Mouse (Mus musculus) liver, embryonic 14.5 days (tissue): ENCODE results near the gene Ebna1bp2. TPM values are rescaled to one million over a fixed set of nuclear protein-coding genes. Genes with fewer than 3 reads are reported as not detected.

Source experiments
- ATAC-seq: fragments of 200-750 bp; cut with Nextera tagmentation; 2 replicates; pipeline ENCODE4 v1.8.0; 2017; ENCODE audit warnings: moderate number of reproducible peaks, mild to moderate bottlenecking, moderate library complexity; ENCODE audit not compliant: insufficient read depth
- DNase-seq, 3 experiments: peaks; one replicate each; pipeline ENCODE4 v3.0.0-alpha.2; 2012 to 2013; ENCODE audit warnings: low read depth in 3 of 3, low spot score in 3 of 3
- H3K27ac ChIP-seq: fragments of 300-500 bp; sonication (generic); 2 replicates; pipeline ENCODE4 v1.5.1; 2014; ENCODE audit warnings: moderate library complexity, mild to moderate bottlenecking, control low read depth, inconsistent platforms
- H3K27me3 ChIP-seq: fragments of 300-500 bp; sonication (generic); 2 replicates; pipeline ENCODE4 v1.6.1; 2014; ENCODE audit warnings: mild to moderate bottlenecking, low read length, moderate library complexity; ENCODE audit not compliant: control insufficient read depth, insufficient read depth
- H3K36me3 ChIP-seq: fragments of 300-500 bp; sonication (generic); replicated peaks from 2 replicates; pipeline ENCODE4 v1.6.1; 2014; ENCODE audit warnings: low read depth; ENCODE audit not compliant: control insufficient read depth, insufficient read depth
- H3K4me1 ChIP-seq, 2 experiments: fragments of 200-500 bp in 1 of 2; fragments of 300-500 bp in 1 of 2; sonication (generic) in 1 of 2; replicated peaks; 2 replicates each; pipeline ENCODE4 v1.6.1; 2012 to 2014; ENCODE audit warnings: antibody characterized with exemption in 1 of 2, inconsistent platforms in 1 of 2, low read length in 1 of 2; ENCODE audit not compliant: control insufficient read depth in 2 of 2, insufficient read depth in 2 of 2
- H3K4me2 ChIP-seq: fragments of 300-500 bp; sonication (generic); 2 replicates; pipeline ENCODE4 v1.6.1; 2014; ENCODE audit warnings: low read depth, mild to moderate bottlenecking, control low read depth, moderate library complexity
- H3K4me3 ChIP-seq, 2 experiments: fragments of 200-500 bp in 1 of 2; fragments of 300-500 bp in 1 of 2; sonication (generic) in 1 of 2; 2 replicates each; pipeline ENCODE4 v1.5.1; 2012 to 2014; ENCODE audit warnings: low read depth in 2 of 2, low read length in 2 of 2, mild to moderate bottlenecking in 2 of 2, control low read depth in 1 of 2, inconsistent platforms in 1 of 2, moderate library complexity in 1 of 2; ENCODE audit not compliant: insufficient read depth in 1 of 2
- H3K9ac ChIP-seq: fragments of 300-500 bp; sonication (generic); replicated peaks from 2 replicates; pipeline ENCODE4 v1.6.1; 2014; ENCODE audit warnings: mild to moderate bottlenecking, control low read depth, moderate library complexity
- H3K9me3 ChIP-seq: fragments of 300-500 bp; sonication (generic); 2 replicates; pipeline ENCODE4 v1.6.1; 2016; ENCODE audit warnings: low read length, mixed read lengths; ENCODE audit not compliant: control insufficient read depth
- CTCF ChIP-seq: IDR thresholded peaks from 2 replicates; pipeline ENCODE4 v1.5.1; 2016; ENCODE audit warnings: antibody characterized with exemption, low read depth, control low read depth
- EP300 ChIP-seq: IDR thresholded peaks from 2 replicates; pipeline ENCODE4 v1.6.1; 2016; ENCODE audit warnings: antibody characterized with exemption, low read depth
- WGBS: fragments of 180-500 bp; shearing (Covaris S2); extraction: QIAGEN DNeasy Blood & Tissue Kit; methylation state at CpG from one replicate; pipeline ENCODE4 v1.1.7; 2014; ENCODE audit not compliant: insufficient replicate concordance; 5-methylcytosine and 5-hydroxymethylcytosine counted together
- polyA plus RNA-seq, 2 experiments: library from polyadenylated mRNA; depleted of rRNA in 1 of 2; stranded (reverse) in 1 of 2; unstranded in 1 of 2; fragments of >200 nt; fragmentation: Nextera tagmentation in 1 of 2; extraction: Ambion mirVana in 1 of 2; gene quantifications; 2 replicates each; pipeline versions ENCODE4 v1.2.1 to v1.2.3; 2012 to 2014

Gene Ebna1bp2
- polyA plus RNA-seq, 2 experiments: 60.2 to 92.2 TPM

DNA sequence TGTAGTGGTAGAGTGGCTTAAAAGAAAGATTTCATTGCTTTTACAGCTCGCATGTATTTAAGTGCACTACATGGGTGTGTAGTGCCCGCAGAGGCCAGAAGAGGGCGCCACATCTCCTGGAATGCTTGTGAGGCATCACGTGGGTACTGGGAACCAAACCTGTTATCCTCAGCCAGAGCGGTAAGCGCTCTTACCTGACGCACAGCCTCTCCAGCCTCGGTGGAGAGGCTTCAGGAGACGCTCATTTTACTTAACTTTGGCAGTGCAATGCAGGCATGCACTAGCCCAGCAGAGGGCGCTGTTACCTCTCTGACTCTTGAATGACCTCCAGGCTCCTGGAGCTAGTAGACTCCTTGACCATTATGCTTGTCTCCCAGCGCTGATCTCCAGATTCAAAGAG, 8.0 kb upstream of the Ebna1bp2 start:
- H3K4me2 ChIP-seq: no peak overlapping the region
- no peak overlapping the region for H3K9ac ChIP-seq
- DNase-seq: peak in 2 of 3 experiments; percentile 20 to 30
- no peaks in the 10 kb centered on the region for H3K27me3 ChIP-seq
- H3K36me3 ChIP-seq: no peaks in the 10 kb centered on the region
- H3K27ac ChIP-seq: no peak overlapping the region
- TF ChIP-seq EP300: no peak
- TF ChIP-seq CTCF: peak; percentile 80
- no peaks in the 10 kb centered on the region for H3K9me3 ChIP-seq
- ATAC-seq: no peak
- H3K4me3 ChIP-seq: no peak overlapping the region
- 0 out of 4 replicates have a peak, but pooled peaks cover 0 to 2% of the 10 kb centered on the region in 2 experiments for H3K4me1 ChIP-seq
- WGBS: 17% methylated on average over 11 of the region's 11 CpGs

GRCm38 (mm10) chr4:118615412-118615811, 5.2 kb upstream of the Ebna1bp2 start:
- Histone ChIP-seq H3K27ac (no peak overlapping the region), H3K9me3 (no peaks in the 10 kb centered on the region), H3K9ac (no peak overlapping the region), H3K36me3 (no peaks in the 10 kb centered on the region), H3K4me3 (no peak overlapping the region), H3K27me3 (no peaks in the 10 kb centered on the region), H3K4me1 (peaks cover 2% of the 10 kb centered on the region in 2 experiments; a peak in 1 of 4 replicates), H3K4me2 (no peak overlapping the region)
- TF ChIP-seq EP300 (no peak), CTCF (no peak)
- ATAC-seq (no peak), DNase-seq (no peak)
- WGBS: 73% methylated on average over 11 of the region's 11 CpGs

- Histone ChIP-seq H3K4me2 (peak overlapping the region; percentile 84), H3K36me3 (peaks cover 18% of the 10 kb centered on the region), H3K9ac (peak overlapping the region; percentile 74), H3K27me3 (no peaks in the 10 kb centered on the region), H3K27ac (no peak overlapping the region), H3K9me3 (no peaks in the 10 kb centered on the region), H3K4me3 (peak overlapping the region; percentile 73 to 78), H3K4me1 (peaks cover 7 to 12% of the 10 kb centered on the region in 2 experiments; a peak in 3 of 4 replicates)
- under 1% methylated on average over 23 of the region's 23 CpGs for WGBS
- DNase-seq (no peak), ATAC-seq (peak; percentile 27)
- no peak for TF ChIP-seq EP300
- no peak for TF ChIP-seq CTCF
These were observed 345 bp downstream of the Ebna1bp2 start for GRCm38 (mm10) chr4:118620967-118621320.

- 30% methylated on average over 9 of the region's 9 CpGs for WGBS
- Histone ChIP-seq H3K9ac (peak overlapping the region; percentile 74; the same call in 1 of the 2 replicates), H3K4me3 (peak overlapping the region; percentile 73 to 78), H3K4me2 (peak overlapping the region; percentile 84), H3K9me3 (no peaks in the 10 kb centered on the region), H3K27ac (no peak overlapping the region), H3K36me3 (peaks cover 22% of the 10 kb centered on the region), H3K27me3 (no peaks in the 10 kb centered on the region), H3K4me1 (peaks cover 7 to 12% of the 10 kb centered on the region in 2 experiments; a peak in 3 of 4 replicates)
- ATAC-seq (no peak), DNase-seq (peak in 2 of 3 experiments; percentile 18 to 25)
- peak; percentile 65 for TF ChIP-seq EP300
- TF ChIP-seq CTCF: no peak
These were observed 1.2 kb downstream of the Ebna1bp2 start for GRCm38 (mm10) chr4:118621781-118622180.

DNA sequence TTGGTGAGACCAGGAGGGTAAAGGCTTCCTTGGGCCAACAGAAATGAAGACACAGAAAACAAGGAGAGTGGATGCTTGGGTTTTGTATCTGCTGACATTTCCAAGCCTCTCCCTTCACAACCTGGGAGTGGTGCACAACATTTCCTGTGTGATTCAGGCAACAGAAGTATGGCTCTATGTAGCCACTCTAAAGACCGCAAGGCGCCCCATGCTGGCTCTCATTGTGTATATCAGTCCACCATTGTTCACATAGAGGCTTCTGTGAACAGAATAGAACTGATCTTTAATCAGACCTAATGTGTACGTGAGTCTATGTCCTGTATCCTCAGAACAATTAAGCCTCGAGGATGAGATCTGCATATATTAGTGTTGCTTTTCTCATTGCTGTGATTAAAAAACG, 9.7 kb downstream of the Ebna1bp2 start:
- no peaks in the 10 kb centered on the region for H3K4me1 ChIP-seq
- H3K4me3 ChIP-seq: no peak overlapping the region
- H3K27ac ChIP-seq: no peak overlapping the region
- TF ChIP-seq CTCF (no peak), EP300 (no peak)
- H3K9me3 ChIP-seq: no peaks in the 10 kb centered on the region
- ATAC-seq (no peak), DNase-seq (no peak)
- H3K27me3 ChIP-seq: no peaks in the 10 kb centered on the region
- H3K4me2 ChIP-seq: no peak overlapping the region
- WGBS: 69% methylated on average over 5 of the region's 5 CpGs
- H3K9ac ChIP-seq: no peak overlapping the region
- peaks cover 16% of the 10 kb centered on the region for H3K36me3 ChIP-seq
